Mouse (Mus musculus): ENCODE results near the gene Ascc3.

Gene Ascc3

DNA sequence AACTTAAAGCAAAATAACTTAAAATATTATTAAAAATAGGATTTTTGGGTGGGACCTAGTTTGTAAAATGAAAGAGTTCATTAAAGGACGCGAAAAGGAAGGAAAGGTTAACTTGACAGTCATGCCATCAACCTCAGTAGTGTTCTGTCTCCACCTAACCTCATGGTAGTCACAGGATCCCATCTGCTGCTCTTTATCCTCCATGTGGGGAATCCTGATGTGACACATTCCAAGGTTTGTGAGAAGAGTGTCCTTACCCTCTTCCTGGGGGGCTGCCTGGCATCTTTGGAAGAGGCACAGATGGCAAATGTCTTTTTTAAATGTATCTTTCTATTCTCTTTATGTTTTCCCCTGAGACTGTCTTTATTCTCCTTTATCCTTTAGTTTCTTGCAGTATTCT, 181.4 kb downstream of the Ascc3 start:
- H3K27me3 ChIP-seq (ENCODE audit: insufficient read depth, low read length) = no peaks in the 10 kb centered on the region
- H3K4me3 ChIP-seq (replicated peaks; ENCODE audit: low read length) = no peak overlapping the region
- H3K36me3 ChIP-seq (ENCODE audit: insufficient read depth, low read length) = no peaks in the 10 kb centered on the region
- no peaks in the 10 kb centered on the region for H3K9me3 ChIP-seq (ENCODE audit: low read length)
- no peak for TF ChIP-seq POU5F1 (IDR thresholded peaks at IDR 0.05; ENCODE audit: borderline replicate concordance, low read length)
- no peak for TF ChIP-seq CTCF (conservative IDR thresholded peaks at IDR 0.05; ENCODE audit: low read length)
- no peak for TF ChIP-seq NANOG (IDR thresholded peaks at IDR 0.05; ENCODE audit: borderline replicate concordance, low read length)
- H3K4me1 ChIP-seq (replicated peaks; ENCODE audit: low read depth, low read length) = no peaks in the 10 kb centered on the region

DNA sequence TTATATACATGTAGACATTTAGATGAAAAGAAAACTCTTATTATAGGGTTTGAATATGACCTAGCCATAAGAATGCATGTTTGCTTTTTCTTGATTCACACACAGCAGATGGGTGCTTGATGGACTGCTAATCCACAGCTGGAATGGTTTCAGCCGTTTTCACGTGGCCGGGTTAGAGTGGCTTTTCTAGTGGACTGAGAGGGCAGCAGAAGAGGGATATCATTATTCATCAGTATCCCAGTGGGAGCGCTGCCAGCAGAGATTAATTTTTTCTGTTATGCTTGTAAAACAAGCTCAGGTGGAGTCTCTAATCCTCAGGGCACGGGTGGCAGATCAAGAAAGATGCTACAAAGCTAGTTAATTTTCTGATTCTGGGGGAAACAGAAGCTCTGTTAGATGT, 200.4 kb downstream of the Ascc3 start:
- H3K4me3 ChIP-seq (replicated peaks; ENCODE audit: low read length) = no peak overlapping the region
- H3K27me3 ChIP-seq (ENCODE audit: insufficient read depth, low read length) = no peaks in the 10 kb centered on the region
- H3K9me3 ChIP-seq (ENCODE audit: low read length) = no peaks in the 10 kb centered on the region
- TF ChIP-seq NANOG (IDR thresholded peaks at IDR 0.05; ENCODE audit: borderline replicate concordance, low read length) = no peak
- TF ChIP-seq POU5F1 (IDR thresholded peaks at IDR 0.05; ENCODE audit: borderline replicate concordance, low read length) = no peak
- no peak for TF ChIP-seq CTCF (conservative IDR thresholded peaks at IDR 0.05; ENCODE audit: low read length)
- no peaks in the 10 kb centered on the region for H3K4me1 ChIP-seq (replicated peaks; ENCODE audit: low read depth, low read length)
- no peaks in the 10 kb centered on the region for H3K36me3 ChIP-seq (ENCODE audit: insufficient read depth, low read length)

DNA sequence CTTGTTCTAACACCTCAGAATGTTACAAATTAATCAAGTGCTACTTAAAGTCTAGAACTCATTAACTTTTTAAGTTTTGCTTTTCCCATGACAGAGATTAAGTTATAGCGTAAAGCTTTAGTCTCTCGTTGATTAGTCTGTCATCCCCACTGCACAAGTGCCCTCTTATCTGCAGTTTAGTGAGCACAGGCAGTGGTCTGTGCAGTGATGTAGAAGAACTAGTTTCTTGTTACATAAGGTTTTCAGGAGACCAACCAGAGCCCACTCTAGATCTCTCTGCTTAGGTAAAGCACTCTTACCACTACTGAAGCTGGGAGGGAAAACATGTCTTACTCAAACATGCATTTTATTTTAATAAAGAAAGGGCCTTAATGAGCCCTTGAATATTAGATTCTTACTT, 209.1 kb downstream of the Ascc3 start:
- no peaks in the 10 kb centered on the region for H3K9me3 ChIP-seq (ENCODE audit: low read length)
- no peaks in the 10 kb centered on the region for H3K4me1 ChIP-seq (replicated peaks; ENCODE audit: low read depth, low read length)
- no peak for TF ChIP-seq POU5F1 (IDR thresholded peaks at IDR 0.05; ENCODE audit: borderline replicate concordance, low read length)
- TF ChIP-seq NANOG (IDR thresholded peaks at IDR 0.05; ENCODE audit: borderline replicate concordance, low read length) = no peak
- no peak for TF ChIP-seq CTCF (conservative IDR thresholded peaks at IDR 0.05; ENCODE audit: low read length)
- no peak overlapping the region for H3K4me3 ChIP-seq (replicated peaks; ENCODE audit: low read length)
- no peaks in the 10 kb centered on the region for H3K36me3 ChIP-seq (ENCODE audit: insufficient read depth, low read length)
- no peaks in the 10 kb centered on the region for H3K27me3 ChIP-seq (ENCODE audit: insufficient read depth, low read length)

DNA sequence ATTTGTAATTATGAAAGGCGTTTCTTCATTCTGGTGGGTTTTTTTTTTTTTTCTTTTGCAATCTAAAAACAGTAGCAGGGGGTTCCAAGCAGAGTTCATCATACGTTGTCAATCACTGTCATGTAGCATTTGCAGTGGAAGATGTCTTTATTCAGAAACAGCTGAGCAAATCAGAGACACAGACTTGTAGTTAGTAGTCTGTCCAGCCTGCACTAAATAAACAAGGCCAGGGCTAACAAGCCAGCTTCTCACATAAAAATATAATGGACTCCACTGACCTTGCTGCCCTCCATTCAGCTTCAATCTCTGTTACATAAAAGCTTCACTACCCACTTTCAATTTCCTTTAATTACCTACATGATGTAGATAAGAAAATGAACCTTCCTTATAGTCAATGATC, 209.9 kb downstream of the Ascc3 start:
- H3K36me3 ChIP-seq (ENCODE audit: insufficient read depth, low read length) = no peaks in the 10 kb centered on the region

DNA sequence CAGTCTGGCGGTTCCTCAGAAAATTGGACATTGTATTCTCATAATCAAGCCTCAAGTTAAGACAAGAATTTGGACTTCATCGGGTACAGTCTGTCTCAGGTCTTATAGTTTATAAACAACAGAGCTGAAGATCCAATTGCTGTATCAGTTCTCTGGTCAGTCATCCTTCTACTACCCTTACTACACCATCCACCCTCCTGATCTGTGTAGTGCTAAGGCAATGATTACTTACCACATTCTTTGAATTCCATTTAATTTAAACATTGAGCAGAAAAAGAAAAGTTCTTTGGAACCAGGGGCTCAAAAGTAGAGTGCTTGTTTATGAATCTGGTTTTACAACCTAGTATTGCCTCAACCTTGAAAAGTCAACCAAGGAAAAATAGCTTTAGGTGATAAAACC, 213.7 kb downstream of the Ascc3 start:
- Histone ChIP-seq H3K4me1 (replicated peaks; ENCODE audit: low read depth, low read length) (no peaks in the 10 kb centered on the region), H3K4me3 (replicated peaks; ENCODE audit: low read length) (no peak overlapping the region), H3K36me3 (ENCODE audit: insufficient read depth, low read length) (no peaks in the 10 kb centered on the region), H3K27me3 (ENCODE audit: insufficient read depth, low read length) (no peaks in the 10 kb centered on the region), H3K9me3 (ENCODE audit: low read length) (no peaks in the 10 kb centered on the region)
- TF ChIP-seq CTCF (conservative IDR thresholded peaks at IDR 0.05; ENCODE audit: low read length) (no peak), POU5F1 (IDR thresholded peaks at IDR 0.05; ENCODE audit: borderline replicate concordance, low read length) (no peak), NANOG (IDR thresholded peaks at IDR 0.05; ENCODE audit: borderline replicate concordance, low read length) (no peak)

More for the DNA sequence above, 209.9 kb downstream of the Ascc3 start:
- H3K4me1 ChIP-seq (replicated peaks; ENCODE audit: low read depth, low read length) = no peaks in the 10 kb centered on the region
- H3K9me3 ChIP-seq (ENCODE audit: low read length) = no peaks in the 10 kb centered on the region
- H3K27me3 ChIP-seq (ENCODE audit: insufficient read depth, low read length) = no peaks in the 10 kb centered on the region
- TF ChIP-seq POU5F1 (IDR thresholded peaks at IDR 0.05; ENCODE audit: borderline replicate concordance, low read length) (no peak), NANOG (IDR thresholded peaks at IDR 0.05; ENCODE audit: borderline replicate concordance, low read length) (no peak), CTCF (conservative IDR thresholded peaks at IDR 0.05; ENCODE audit: low read length) (no peak)
- H3K4me3 ChIP-seq (replicated peaks; ENCODE audit: low read length) = no peak overlapping the region

DNA sequence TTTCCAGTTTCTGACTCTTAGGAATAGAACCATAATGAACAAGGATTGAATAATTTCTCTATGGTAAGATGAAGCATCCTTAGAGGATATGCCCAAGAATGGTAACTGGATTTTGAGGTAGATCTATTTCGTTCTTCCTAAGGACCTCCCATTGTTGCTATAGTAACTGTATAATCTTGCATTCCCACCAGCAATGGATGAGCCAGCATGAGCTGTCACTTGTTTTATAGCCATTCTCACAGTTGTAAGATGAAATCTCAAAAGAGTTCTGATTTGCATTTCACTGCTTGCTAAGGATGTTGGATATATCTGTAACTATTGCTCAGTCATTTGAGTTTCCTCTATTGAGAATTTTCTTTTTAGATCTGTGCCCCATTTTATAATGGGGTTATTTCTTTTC, 229.9 kb downstream of the Ascc3 start:
- H3K4me1 ChIP-seq (replicated peaks; ENCODE audit: low read depth, low read length) = no peaks in the 10 kb centered on the region
- TF ChIP-seq CTCF (conservative IDR thresholded peaks at IDR 0.05; ENCODE audit: low read length) (no peak), NANOG (IDR thresholded peaks at IDR 0.05; ENCODE audit: borderline replicate concordance, low read length) (no peak), POU5F1 (IDR thresholded peaks at IDR 0.05; ENCODE audit: borderline replicate concordance, low read length) (no peak)
- H3K9me3 ChIP-seq (ENCODE audit: low read length) = no peaks in the 10 kb centered on the region
- no peak overlapping the region for H3K4me3 ChIP-seq (replicated peaks; ENCODE audit: low read length)
- no peaks in the 10 kb centered on the region for H3K27me3 ChIP-seq (ENCODE audit: insufficient read depth, low read length)
- no peaks in the 10 kb centered on the region for H3K36me3 ChIP-seq (ENCODE audit: insufficient read depth, low read length)

DNA sequence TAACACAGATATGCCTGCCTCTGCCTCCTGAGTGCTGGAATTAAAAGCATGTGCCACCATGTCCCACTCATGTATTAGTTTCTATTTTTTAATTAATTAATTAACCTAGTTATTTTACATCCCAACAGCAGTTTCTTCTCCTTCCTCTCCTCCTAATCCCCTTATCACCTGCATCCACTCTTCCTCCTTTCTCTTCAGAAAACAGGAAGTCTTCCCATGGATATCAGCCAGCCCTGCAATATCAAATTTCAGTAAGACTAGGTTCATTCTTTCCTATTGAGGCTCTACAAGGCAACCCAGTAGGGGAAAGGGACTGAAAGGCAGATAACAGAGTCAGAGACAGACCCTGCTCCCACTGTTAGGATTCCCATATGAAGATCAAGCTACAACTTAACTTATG, 234.4 kb downstream of the Ascc3 start:
- no peaks in the 10 kb centered on the region for H3K36me3 ChIP-seq (ENCODE audit: insufficient read depth, low read length)
- H3K27me3 ChIP-seq (ENCODE audit: insufficient read depth, low read length) = no peaks in the 10 kb centered on the region
- no peaks in the 10 kb centered on the region for H3K9me3 ChIP-seq (ENCODE audit: low read length)
- TF ChIP-seq NANOG (IDR thresholded peaks at IDR 0.05; ENCODE audit: borderline replicate concordance, low read length) = no peak
- no peak for TF ChIP-seq POU5F1 (IDR thresholded peaks at IDR 0.05; ENCODE audit: borderline replicate concordance, low read length)
- no peak for TF ChIP-seq CTCF (conservative IDR thresholded peaks at IDR 0.05; ENCODE audit: low read length)
- no peaks in the 10 kb centered on the region for H3K4me1 ChIP-seq (replicated peaks; ENCODE audit: low read depth, low read length)
- H3K4me3 ChIP-seq (replicated peaks; ENCODE audit: low read length) = no peak overlapping the region

DNA sequence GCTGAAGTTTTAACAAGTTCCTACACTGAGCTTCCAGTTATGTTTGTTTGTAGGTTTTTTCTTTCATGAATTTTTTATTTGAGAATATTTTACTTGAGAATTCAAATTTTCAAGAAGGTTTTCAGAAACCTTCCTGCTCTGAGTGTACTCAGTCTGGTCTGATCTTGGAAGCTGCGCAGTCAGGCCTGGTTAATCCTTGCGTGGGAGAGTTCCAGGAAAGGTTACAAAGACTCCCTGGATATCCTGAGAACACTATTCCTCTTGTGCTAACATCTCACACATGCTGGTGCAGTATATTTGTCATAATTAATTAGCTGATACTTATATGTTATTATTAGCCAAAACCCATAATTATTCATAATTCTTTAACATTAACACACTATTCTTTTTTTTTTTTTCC, 242.1 kb downstream of the Ascc3 start:
- no peaks in the 10 kb centered on the region for H3K9me3 ChIP-seq (ENCODE audit: low read length)
- no peak for TF ChIP-seq POU5F1 (IDR thresholded peaks at IDR 0.05; ENCODE audit: borderline replicate concordance, low read length)
- TF ChIP-seq NANOG (IDR thresholded peaks at IDR 0.05; ENCODE audit: borderline replicate concordance, low read length) = no peak
- no peak for TF ChIP-seq CTCF (conservative IDR thresholded peaks at IDR 0.05; ENCODE audit: low read length)
- no peak overlapping the region for H3K4me3 ChIP-seq (replicated peaks; ENCODE audit: low read length)
- no peaks in the 10 kb centered on the region for H3K27me3 ChIP-seq (ENCODE audit: insufficient read depth, low read length)
- H3K4me1 ChIP-seq (replicated peaks; ENCODE audit: low read depth, low read length) = peaks cover 4% of the 10 kb centered on the region; the same call in 1 of the 2 replicates
- no peaks in the 10 kb centered on the region for H3K36me3 ChIP-seq (ENCODE audit: insufficient read depth, low read length)

DNA sequence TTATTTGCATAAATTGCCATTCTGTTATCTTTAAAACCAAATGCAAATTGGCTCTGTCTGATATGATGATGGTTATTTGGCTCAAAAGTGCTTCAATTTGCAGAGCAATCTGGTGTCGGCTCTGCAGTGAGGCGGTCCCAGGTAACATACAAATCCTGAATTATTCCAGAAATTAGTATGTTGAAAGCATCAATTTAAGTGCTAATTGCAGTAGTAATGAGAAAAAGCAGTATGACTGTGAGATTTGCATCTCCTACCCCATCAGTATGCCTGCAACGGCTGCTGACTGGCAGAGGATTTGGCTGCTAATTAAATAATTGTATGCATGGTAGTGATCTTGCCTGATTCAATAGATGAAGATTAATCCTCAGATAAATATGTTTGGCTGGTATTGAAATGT, 250.9 kb downstream of the Ascc3 start:
- Histone ChIP-seq H3K36me3 (ENCODE audit: insufficient read depth, low read length) (no peaks in the 10 kb centered on the region), H3K4me3 (replicated peaks; ENCODE audit: low read length) (no peak overlapping the region), H3K9me3 (ENCODE audit: low read length) (no peaks in the 10 kb centered on the region), H3K27me3 (ENCODE audit: insufficient read depth, low read length) (no peaks in the 10 kb centered on the region), H3K4me1 (replicated peaks; ENCODE audit: low read depth, low read length) (peaks cover 4% of the 10 kb centered on the region; the same call in 1 of the 2 replicates)
- TF ChIP-seq NANOG (IDR thresholded peaks at IDR 0.05; ENCODE audit: borderline replicate concordance, low read length) = no peak
- TF ChIP-seq CTCF (conservative IDR thresholded peaks at IDR 0.05; ENCODE audit: low read length) = no peak
- TF ChIP-seq POU5F1 (IDR thresholded peaks at IDR 0.05; ENCODE audit: borderline replicate concordance, low read length) = no peak
